Mouse (Mus musculus): ENCODE measurements at regions not wholly inside any gene's neighbourhood (a gene's known extent, or its start where the extent isn't known, plus 50 kb on each side); places are given as distances from the start of the nearest gene placed in this dataset.

GRCm38 (mm10) chr13:82059498-82059897 lies 276.6 kb downstream of the Cetn3 start:
- TF ChIP-seq TAL1 (IDR thresholded peaks at IDR 0.05; ENCODE audit: low read length) (no peak), GATA1 (IDR thresholded peaks at IDR 0.05; ENCODE audit: low read length) (no peak)

Data from erythroblast, embryonic 14.5 days (primary cell).